Mouse (Mus musculus): ENCODE measurements around the gene Zbtb16.

The Zbtb16 gene

GRCm38 (mm10) chr9:48605697-48606096, 230.3 kb downstream of the Zbtb16 start:
- DNase-seq (ENCODE audit: low spot score in 2 of 2): no peak

- no peak for DNase-seq (ENCODE audit: low spot score in 2 of 2)
These were observed 231.0 kb downstream of the Zbtb16 start, which contains the start of gene Nnmt for GRCm38 (mm10) chr9:48604939-48605598. Gene Nnmt (minus strand): TSS chr9:48605153.
